Mouse (Mus musculus) heart, postnatal 14 days (tissue): ENCODE measurements around the gene C77080. TPM values are rescaled to one million over a fixed set of nuclear protein-coding genes. Genes with fewer than 3 reads are reported as not detected.

Experiments used
- microRNA-seq, 2 experiments: library from miRNA; unstranded; fragments of <30 nt; microRNA quantifications; one replicate each; pipeline ENCODE4 v1.2.0; 2021 to 2022
- total RNA-seq, 2 experiments: library from RNA; stranded (reverse); gene quantifications; 2 replicates each; pipeline ENCODE4 v1.2.3; 2021

Gene C77080
- total RNA-seq, 2 experiments from 2014 or later: 4.8 to 5.7 TPM

Small RNA genes lying within 50 kb of the gene (microRNA-seq; reads per million reads assigned to microRNA genes)
- 0 reads per million in 2 experiments for gene Gm22994

Other genes with a start within 250 kb of the C77080 start
- gene Rnf19b, start 203.1 kb downstream of the C77080 start, total RNA-seq: 10 to 100 TPM; 19.5 to 19.6 TPM
- not detected for gene Tmem54, start 155.9 kb downstream of the C77080 start, total RNA-seq
- gene Hpca, start 139.4 kb downstream of the C77080 start, total RNA-seq: under 1 TPM in 1 of 2 experiments, not detected in 1; 0.41 TPM
- 100 to 1,000 TPM; 221 to 229 TPM for gene Fndc5, start 124.4 kb downstream of the C77080 start, total RNA-seq
- 10 to 100 TPM; 16.7 to 17.7 TPM for gene S100pbp, start 71.7 kb downstream of the C77080 start, total RNA-seq
- 10 to 100 TPM; 26.5 to 30.5 TPM for gene Yars, start 71.6 kb downstream of the C77080 start, total RNA-seq
- 10 to 100 TPM; 11.4 to 12.5 TPM for gene Sync, start 26.2 kb upstream of the C77080 start, total RNA-seq
- 100 to 1,000 TPM in 1 of 2 experiments, 10 to 100 TPM in 1; 82.5 to 105 TPM for gene Rbbp4, start 74.0 kb upstream of the C77080 start, total RNA-seq
- gene Zbtb8os, start 74.3 kb upstream of the C77080 start, total RNA-seq: 10 to 100 TPM; 20.7 to 20.9 TPM
- gene Zbtb8a, start 116.7 kb upstream of the C77080 start, total RNA-seq: 1 to 10 TPM; 4.4 to 4.7 TPM
- under 1 TPM; 0.29 to 0.32 TPM for gene Zbtb8b, start 179.4 kb upstream of the C77080 start, total RNA-seq
- 10 to 100 TPM; 39.6 to 43.9 TPM for gene Bsdc1, start 200.2 kb upstream of the C77080 start, total RNA-seq
- not detected for gene Tssk3, start 229.6 kb upstream of the C77080 start, total RNA-seq
- not detected for gene Fam229a, start 229.8 kb upstream of the C77080 start, total RNA-seq